Mouse (Mus musculus): ENCODE results near the gene Gpr132. TPM values are rescaled to one million over a fixed set of nuclear protein-coding genes. Genes with fewer than 3 reads are reported as not detected.
"Not testable (repeated sequence)": the region's sequence is repeated elsewhere in the genome, so short reads cannot be mapped to it uniquely, and the experiment has no call there.

Gene Gpr132
- total and polyA plus RNA-seq, 2 experiments: 0.09 to 0.60 TPM

GRCm38 (mm10) chr12:112821974-112822373 is 46.1 kb downstream of the Gpr132 start:
- H3K4me1 ChIP-seq (ENCODE audit: control insufficient read depth, insufficient read depth, low read length): no peaks in the 10 kb centered on the region
- H3K27me3 ChIP-seq (ENCODE audit: control insufficient read depth, insufficient read depth, low read length): no peaks in the 10 kb centered on the region
- no peak for DNase-seq (ENCODE audit: extremely low read depth, low read depth, low spot score)
- H3K9ac ChIP-seq (ENCODE audit: low read depth, low read length): no peak overlapping the region
- peaks cover 2% of the 10 kb centered on the region; the same call in 1 of the 2 replicates for H3K36me3 ChIP-seq (ENCODE audit: control insufficient read depth, insufficient read depth, low read length)
- TF ChIP-seq CTCF (IDR thresholded peaks at IDR 0.05; ENCODE audit: low read depth, low read length) (no peak), POLR2A (IDR thresholded peaks at IDR 0.05; ENCODE audit: extremely low read depth, insufficient read depth, low read length) (no peak)
- no peak overlapping the region for H3K27ac ChIP-seq (replicated peaks; ENCODE audit: insufficient read depth, low read depth, low read length)
- 67% methylated on average over 4 of the region's 4 CpGs for WGBS
- H3K79me2 ChIP-seq (ENCODE audit: control insufficient read depth, insufficient read depth, low read length): peaks cover 10% of the 10 kb centered on the region; the same call in 1 of the 2 replicates
- H3K4me3 ChIP-seq (ENCODE audit: insufficient read depth, low read depth, low read length): no peak overlapping the region

DNA sequence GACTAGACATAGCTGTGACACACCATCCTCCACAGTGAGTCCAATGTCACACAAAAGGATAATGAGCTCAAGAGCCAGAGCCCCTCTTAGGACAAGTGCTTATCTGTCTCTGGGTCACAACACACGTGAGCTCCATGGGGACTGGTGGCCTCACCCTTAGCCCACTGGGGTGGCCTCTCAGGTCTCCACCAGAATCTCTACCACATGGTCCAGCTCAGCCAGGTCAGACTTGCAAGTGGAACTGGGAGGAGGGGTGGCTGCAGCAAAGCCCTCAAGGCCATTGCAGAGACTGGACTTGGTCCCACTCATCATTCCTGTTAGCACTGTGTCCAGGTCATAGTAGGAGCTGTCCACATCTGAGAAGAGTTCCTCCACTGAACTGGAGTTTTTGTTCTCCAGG is 46.8 kb downstream of the Gpr132 start:
- no peaks in the 10 kb centered on the region for H3K27me3 ChIP-seq (ENCODE audit: control insufficient read depth, insufficient read depth, low read length)
- H3K4me1 ChIP-seq (ENCODE audit: control insufficient read depth, insufficient read depth, low read length): no peaks in the 10 kb centered on the region
- no peak for DNase-seq (ENCODE audit: extremely low read depth, low read depth, low spot score)
- TF ChIP-seq POLR2A (IDR thresholded peaks at IDR 0.05; ENCODE audit: extremely low read depth, insufficient read depth, low read length): no peak
- peaks cover 2% of the 10 kb centered on the region; the same call in 1 of the 2 replicates for H3K36me3 ChIP-seq (ENCODE audit: control insufficient read depth, insufficient read depth, low read length)
- no peak overlapping the region for H3K9ac ChIP-seq (ENCODE audit: low read depth, low read length)
- 75% methylated on average over 1 of the region's 1 CpGs for WGBS
- peaks cover 6% of the 10 kb centered on the region; the same call in 1 of the 2 replicates for H3K79me2 ChIP-seq (ENCODE audit: control insufficient read depth, insufficient read depth, low read length)
- H3K4me3 ChIP-seq (ENCODE audit: insufficient read depth, low read depth, low read length): no peak overlapping the region
- no peak overlapping the region for H3K27ac ChIP-seq (replicated peaks; ENCODE audit: insufficient read depth, low read depth, low read length)

GRCm38 (mm10) chr12:112820401-112820999 is 47.5 kb downstream of the Gpr132 start:
- Histone ChIP-seq H3K36me3 (ENCODE audit: control insufficient read depth, insufficient read depth, low read length) (peaks cover 2% of the 10 kb centered on the region; the same call in 1 of the 2 replicates), H3K4me1 (ENCODE audit: control insufficient read depth, insufficient read depth, low read length) (no peaks in the 10 kb centered on the region)
- WGBS: 91% methylated on average over 12 of the region's 12 CpGs

GRCm38 (mm10) chr12:112819057-112819662 is 48.9 kb downstream of the Gpr132 start:
- Histone ChIP-seq H3K27me3 (ENCODE audit: control insufficient read depth, insufficient read depth, low read length) (no peaks in the 10 kb centered on the region), H3K27ac (replicated peaks; ENCODE audit: insufficient read depth, low read depth, low read length) (no peak overlapping the region), H3K4me3 (ENCODE audit: insufficient read depth, low read depth, low read length) (no peak overlapping the region), H3K9ac (ENCODE audit: low read depth, low read length) (no peak overlapping the region), H3K79me2 (ENCODE audit: control insufficient read depth, insufficient read depth, low read length) (peaks cover 5% of the 10 kb centered on the region; the same call in 1 of the 2 replicates), H3K4me1 (ENCODE audit: control insufficient read depth, insufficient read depth, low read length) (no peaks in the 10 kb centered on the region), H3K36me3 (ENCODE audit: control insufficient read depth, insufficient read depth, low read length) (peaks cover 2% of the 10 kb centered on the region; the same call in 1 of the 2 replicates)
- TF ChIP-seq POLR2A (IDR thresholded peaks at IDR 0.05; ENCODE audit: extremely low read depth, insufficient read depth, low read length): no peak
- TF ChIP-seq CTCF (IDR thresholded peaks at IDR 0.05; ENCODE audit: low read depth, low read length): no peak
- WGBS: 71% methylated on average over 8 of the region's 8 CpGs
- no peak for DNase-seq (ENCODE audit: extremely low read depth, low read depth, low spot score)

More at GRCm38 (mm10) chr12:112820401-112820999, 47.5 kb downstream of the Gpr132 start:
- Histone ChIP-seq H3K27me3 (ENCODE audit: control insufficient read depth, insufficient read depth, low read length) (no peaks in the 10 kb centered on the region), H3K4me3 (ENCODE audit: insufficient read depth, low read depth, low read length) (no peak overlapping the region), H3K9ac (ENCODE audit: low read depth, low read length) (no peak overlapping the region), H3K27ac (replicated peaks; ENCODE audit: insufficient read depth, low read depth, low read length) (no peak overlapping the region), H3K79me2 (ENCODE audit: control insufficient read depth, insufficient read depth, low read length) (peaks cover 5% of the 10 kb centered on the region; the same call in 1 of the 2 replicates)
- DNase-seq (ENCODE audit: extremely low read depth, low read depth, low spot score): no peak
- TF ChIP-seq CTCF (IDR thresholded peaks at IDR 0.05; ENCODE audit: low read depth, low read length) (no peak), POLR2A (IDR thresholded peaks at IDR 0.05; ENCODE audit: extremely low read depth, insufficient read depth, low read length) (no peak)

DNA sequence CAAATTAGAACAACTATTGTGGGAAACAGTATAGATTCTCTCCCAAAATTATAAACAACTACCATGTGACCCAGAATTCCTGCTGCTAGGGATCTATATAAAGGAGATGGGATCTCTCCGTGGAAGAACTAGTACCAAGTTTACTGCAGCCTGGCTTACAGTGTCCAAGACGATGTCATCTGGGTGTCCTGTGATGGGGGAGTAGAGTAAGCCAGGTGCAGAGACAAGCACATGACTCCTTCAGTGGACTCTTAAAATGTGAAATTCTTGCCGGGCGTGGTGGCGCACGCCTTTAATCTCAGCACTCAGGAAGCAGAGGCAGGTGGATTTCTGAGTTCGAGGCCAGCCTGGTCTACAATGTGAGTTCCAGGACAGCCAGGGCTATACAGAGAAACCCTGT is 51.2 kb downstream of the Gpr132 start:
- WGBS: 89% methylated on average over 7 of the region's 7 CpGs
- not testable (repeated sequence) for H3K36me3 ChIP-seq (ENCODE audit: control insufficient read depth, insufficient read depth, low read length); H3K4me3 ChIP-seq (ENCODE audit: insufficient read depth, low read depth, low read length)

DNA sequence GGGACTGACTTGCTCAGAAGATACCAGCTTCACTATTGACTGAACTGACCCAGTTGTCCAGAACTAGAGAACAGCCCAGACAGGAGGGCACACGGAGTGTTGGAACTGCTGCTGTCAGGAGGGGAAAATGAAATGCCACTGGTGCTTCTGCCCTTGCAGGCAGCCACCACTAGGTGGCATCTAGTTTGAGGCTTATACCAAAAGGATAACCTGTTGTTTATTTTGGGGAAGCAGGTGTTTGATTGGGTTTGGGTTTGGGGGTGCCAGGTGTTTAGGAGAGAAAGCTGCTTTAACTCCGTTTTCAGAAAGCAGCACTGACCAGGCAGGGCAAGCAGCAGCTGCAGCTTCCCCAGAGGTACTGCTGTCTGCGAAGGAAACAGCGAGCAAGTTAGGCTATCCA is 51.7 kb downstream of the Gpr132 start:
- TF ChIP-seq CTCF (IDR thresholded peaks at IDR 0.05; ENCODE audit: low read depth, low read length) (peak; percentile 78), POLR2A (IDR thresholded peaks at IDR 0.05; ENCODE audit: extremely low read depth, insufficient read depth, low read length) (no peak)
- H3K9ac ChIP-seq (ENCODE audit: low read depth, low read length): no peak overlapping the region
- peaks cover 2% of the 10 kb centered on the region; the same call in 1 of the 2 replicates for H3K36me3 ChIP-seq (ENCODE audit: control insufficient read depth, insufficient read depth, low read length)
- DNase-seq (ENCODE audit: extremely low read depth, low read depth, low spot score): no peak
- no peaks in the 10 kb centered on the region for H3K79me2 ChIP-seq (ENCODE audit: control insufficient read depth, insufficient read depth, low read length)
- H3K27me3 ChIP-seq (ENCODE audit: control insufficient read depth, insufficient read depth, low read length): no peaks in the 10 kb centered on the region
- no peak overlapping the region for H3K4me3 ChIP-seq (ENCODE audit: insufficient read depth, low read depth, low read length)
- H3K4me1 ChIP-seq (ENCODE audit: control insufficient read depth, insufficient read depth, low read length): no peaks in the 10 kb centered on the region
- no peak overlapping the region for H3K27ac ChIP-seq (replicated peaks; ENCODE audit: insufficient read depth, low read depth, low read length)
- WGBS: 57% methylated on average over 4 of the region's 4 CpGs

More for the DNA sequence above, 51.2 kb downstream of the Gpr132 start:
- H3K9ac ChIP-seq (ENCODE audit: low read depth, low read length); DNase-seq (ENCODE audit: extremely low read depth, low read depth, low spot score); H3K4me1 ChIP-seq (ENCODE audit: control insufficient read depth, insufficient read depth, low read length); H3K27ac ChIP-seq (replicated peaks; ENCODE audit: insufficient read depth, low read depth, low read length); H3K79me2 ChIP-seq (ENCODE audit: control insufficient read depth, insufficient read depth, low read length); H3K27me3 ChIP-seq (ENCODE audit: control insufficient read depth, insufficient read depth, low read length): not testable (repeated sequence)
